Mouse (Mus musculus) E14TG2a.4 (cell line): ENCODE data around the gene Nek2.

Source experiments
- H3K27me3 ChIP-seq: 2 replicates; pipeline ENCODE4 v1.6.1; 2014; ENCODE audit warnings: low read length, control low read depth; ENCODE audit not compliant: insufficient read depth
- H3K36me3 ChIP-seq: 2 replicates; pipeline ENCODE4 v1.6.1; 2014; ENCODE audit warnings: low read length, control low read depth; ENCODE audit not compliant: insufficient read depth
- H3K4me1 ChIP-seq: replicated peaks from 2 replicates; pipeline ENCODE4 v1.6.1; 2014; ENCODE audit warnings: low read depth, low read length, control low read depth
- H3K4me3 ChIP-seq: replicated peaks from 2 replicates; pipeline ENCODE4 v1.5.1; 2014; ENCODE audit warnings: mild to moderate bottlenecking, low read length
- H3K9me3 ChIP-seq: 2 replicates; pipeline ENCODE4 v1.6.1; 2014; ENCODE audit warnings: low read length, control low read depth
- CTCF ChIP-seq: conservative IDR thresholded peaks from 2 replicates; pipeline ENCODE4 v1.5.1; 2014; ENCODE audit warnings: low read length
- NANOG ChIP-seq: IDR thresholded peaks from 2 replicates; pipeline ENCODE4 v1.6.1; 2014; ENCODE audit warnings: borderline replicate concordance, low read length, mixed read lengths
- POU5F1 ChIP-seq: IDR thresholded peaks from 2 replicates; pipeline ENCODE4 v1.6.1; 2014; ENCODE audit warnings: low read length, borderline replicate concordance

The Nek2 gene

GRCm38 (mm10) chr1:191819026-191819425 lies 2.2 kb upstream of the Nek2 start:
- TF ChIP-seq CTCF (no peak), POU5F1 (no peak), NANOG (no peak)
- Histone ChIP-seq H3K9me3 (no peaks in the 10 kb centered on the region), H3K27me3 (no peaks in the 10 kb centered on the region), H3K36me3 (peaks cover 20% of the 10 kb centered on the region), H3K4me1 (peaks cover 83% of the 10 kb centered on the region), H3K4me3 (no peak overlapping the region)

DNA sequence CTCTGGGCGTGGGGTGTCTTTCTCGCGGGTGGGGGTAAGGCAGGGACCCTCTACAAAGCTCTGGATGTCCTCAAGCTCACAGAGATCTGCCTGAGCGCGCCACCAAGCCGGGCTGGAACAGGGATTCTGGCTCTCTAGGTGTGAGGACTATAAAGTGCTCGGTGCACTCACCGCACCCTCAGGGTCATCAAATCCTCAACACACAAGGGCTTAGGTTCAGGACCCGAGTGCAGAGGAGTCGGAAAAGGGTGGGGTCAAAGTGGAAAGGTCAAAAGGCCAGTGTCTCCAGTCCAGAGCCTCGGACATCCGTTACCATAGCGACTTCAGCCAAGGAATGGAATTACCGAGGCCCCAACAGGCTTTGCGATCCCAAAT lies 306 bp upstream of the Nek2 start:
- Histone ChIP-seq H3K9me3 (no peaks in the 10 kb centered on the region), H3K4me3 (peak overlapping the region; percentile 94), H3K27me3 (no peaks in the 10 kb centered on the region), H3K4me1 (peaks cover 79% of the 10 kb centered on the region), H3K36me3 (peaks cover 40% of the 10 kb centered on the region)
- no peak for TF ChIP-seq NANOG
- TF ChIP-seq POU5F1, result no peak
- no peak for TF ChIP-seq CTCF

DNA sequence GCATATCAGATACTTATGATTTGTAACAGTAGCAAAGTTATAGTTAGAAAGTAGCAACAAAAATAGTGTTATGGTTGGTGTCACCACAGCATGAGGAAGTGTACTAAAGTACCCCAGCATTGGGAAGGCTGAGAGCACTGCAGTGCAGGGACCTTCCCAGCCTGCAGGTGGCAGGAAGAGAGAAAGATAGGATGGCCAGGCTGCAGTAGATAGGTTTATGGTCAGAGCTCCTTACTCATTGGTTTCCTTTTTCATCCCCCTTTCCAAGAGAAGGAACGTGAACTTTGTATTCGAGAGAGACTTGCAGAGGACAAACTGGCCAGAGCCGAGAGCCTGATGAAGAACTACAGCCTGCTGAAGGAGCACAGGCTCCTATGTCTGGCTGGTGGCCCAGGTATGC lies 7.9 kb downstream of the Nek2 start:
- Histone ChIP-seq H3K36me3 (peaks cover 96% of the 10 kb centered on the region), H3K4me3 (no peak overlapping the region), H3K9me3 (no peaks in the 10 kb centered on the region), H3K4me1 (peaks cover 21% of the 10 kb centered on the region), H3K27me3 (no peaks in the 10 kb centered on the region)
- TF ChIP-seq CTCF (peak; percentile 15; the same call in 1 of the 2 replicates), POU5F1 (no peak), NANOG (no peak)

GRCm38 (mm10) chr1:191833396-191833795 lies 12.2 kb downstream of the Nek2 start:
- H3K4me1 ChIP-seq, result peaks cover 36% of the 10 kb centered on the region
- H3K36me3 ChIP-seq, result peaks cover 62% of the 10 kb centered on the region
- H3K9me3 ChIP-seq, result no peaks in the 10 kb centered on the region
- H3K27me3 ChIP-seq, result no peaks in the 10 kb centered on the region
- no peak overlapping the region for H3K4me3 ChIP-seq
- no peak for TF ChIP-seq NANOG
- TF ChIP-seq POU5F1, result no peak
- TF ChIP-seq CTCF, result no peak

GRCm38 (mm10) chr1:191834825-191835224 lies 13.6 kb downstream of the Nek2 start:
- H3K4me3 ChIP-seq, result no peak overlapping the region
- TF ChIP-seq POU5F1, result no peak
- TF ChIP-seq CTCF, result peak; percentile 43
- H3K36me3 ChIP-seq, result peaks cover 47% of the 10 kb centered on the region
- H3K4me1 ChIP-seq, result peaks cover 49% of the 10 kb centered on the region
- H3K27me3 ChIP-seq, result no peaks in the 10 kb centered on the region
- H3K9me3 ChIP-seq, result no peaks in the 10 kb centered on the region

DNA sequence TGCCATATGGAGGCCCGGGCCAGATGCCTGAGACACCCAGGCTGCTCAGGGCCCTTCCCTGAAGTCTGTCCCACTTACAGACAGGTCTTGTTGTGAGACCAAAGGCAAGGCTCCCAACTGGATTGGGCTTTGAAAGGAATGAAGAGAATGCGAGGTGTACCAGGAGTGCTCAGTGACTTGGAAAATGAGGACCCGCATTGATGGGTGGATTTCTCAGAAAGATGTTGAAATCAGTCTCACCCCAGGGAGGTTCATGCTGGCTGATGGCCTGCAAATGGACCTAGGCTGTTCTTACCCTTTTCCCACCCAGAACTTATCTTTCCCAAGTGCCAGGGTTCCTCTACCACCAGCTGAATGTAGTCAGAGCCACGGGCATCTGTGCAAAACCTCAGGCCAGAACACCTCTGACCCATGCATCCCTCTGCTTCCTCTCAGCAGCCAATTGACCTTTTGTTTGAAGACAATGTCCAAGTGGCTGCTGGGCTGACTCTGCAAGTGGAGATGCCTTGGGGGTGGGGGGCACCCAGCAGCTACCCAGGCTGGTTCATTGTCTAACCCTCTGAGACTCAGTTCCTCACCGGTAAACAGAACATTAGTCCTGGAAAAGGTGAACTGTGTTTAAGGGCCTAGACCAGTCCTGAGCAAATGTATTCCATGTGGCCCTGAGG lies 15.2 kb downstream of the Nek2 start:
- H3K9me3 ChIP-seq, result no peaks in the 10 kb centered on the region
- H3K36me3 ChIP-seq, result peaks cover 31% of the 10 kb centered on the region
- H3K27me3 ChIP-seq, result 0 out of 2 replicates have a peak, but pooled peaks cover under 1% of the 10 kb centered on the region
- no peak overlapping the region for H3K4me3 ChIP-seq
- H3K4me1 ChIP-seq, result peaks cover 57% of the 10 kb centered on the region
- TF ChIP-seq CTCF (no peak), NANOG (no peak), POU5F1 (no peak)

GRCm38 (mm10) chr1:191837691-191838090 lies 16.4 kb downstream of the Nek2 start:
- Histone ChIP-seq H3K36me3 (peaks cover 19% of the 10 kb centered on the region), H3K9me3 (no peaks in the 10 kb centered on the region), H3K27me3 (0 out of 2 replicates have a peak, but pooled peaks cover 5% of the 10 kb centered on the region), H3K4me1 (peaks cover 65% of the 10 kb centered on the region), H3K4me3 (no peak overlapping the region)
- TF ChIP-seq CTCF (no peak), NANOG (no peak), POU5F1 (no peak)

DNA sequence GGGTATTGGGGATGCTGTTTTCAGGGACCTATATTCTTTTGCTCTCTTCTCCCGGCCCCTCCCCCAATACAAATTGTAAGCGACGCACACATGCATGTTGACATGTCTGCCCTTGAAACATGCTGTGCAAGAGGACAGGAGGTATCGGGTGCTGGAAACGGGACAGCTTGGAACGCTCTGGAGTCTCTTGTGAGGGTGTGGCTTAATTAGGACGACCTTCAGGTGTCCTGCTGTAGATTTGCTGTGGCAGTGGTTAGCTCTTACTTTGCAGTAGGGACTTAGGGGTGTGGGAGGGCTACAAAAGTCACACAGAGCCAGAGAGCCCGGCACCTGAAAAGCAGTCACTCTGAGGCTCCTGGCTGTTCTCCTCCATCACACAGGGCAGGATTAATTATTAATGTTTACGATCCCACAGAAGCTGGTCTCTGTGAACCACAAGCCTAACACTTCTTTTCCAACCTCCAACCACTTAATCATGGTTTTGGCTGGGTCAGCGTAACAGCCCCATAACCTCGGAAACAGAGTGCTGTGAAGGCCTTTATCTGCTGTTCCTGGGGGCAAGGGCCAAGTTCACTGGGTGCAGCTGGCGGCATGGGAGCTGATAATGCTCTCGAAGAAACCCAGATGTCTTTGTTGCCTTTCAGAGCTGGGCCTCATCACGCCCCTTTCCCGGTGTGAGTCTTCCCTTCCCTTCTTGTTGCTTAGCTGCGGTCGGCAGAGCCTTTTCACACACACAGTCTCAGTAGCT lies 17.9 kb downstream of the Nek2 start:
- Histone ChIP-seq H3K27me3 (0 out of 2 replicates have a peak, but pooled peaks cover 9% of the 10 kb centered on the region), H3K4me3 (no peak overlapping the region), H3K4me1 (peaks cover 67% of the 10 kb centered on the region), H3K36me3 (peaks cover 8% of the 10 kb centered on the region), H3K9me3 (no peaks in the 10 kb centered on the region)
- 0 out of 2 replicates have a peak, but pooled peaks have one; percentile 12 for TF ChIP-seq NANOG
- no peak for TF ChIP-seq POU5F1
